Mouse (Mus musculus) liver, embryonic 16.5 days (tissue): Measurements from ENCODE around the gene Tas2r144. TPM values are rescaled to one million over a fixed set of nuclear protein-coding genes. Genes with fewer than 3 reads are reported as not detected.

ENCODE experiments used
- ATAC-seq: fragments of 200-750 bp; cut with Nextera tagmentation; 2 replicates; pipeline ENCODE4 v1.8.0; 2017; ENCODE audit warnings: low read depth, mild to moderate bottlenecking, moderate number of reproducible peaks, moderate library complexity
- H3K27ac ChIP-seq: fragments of 300-500 bp; sonication (generic); 2 replicates; pipeline ENCODE4 v1.5.1; 2014; ENCODE audit warnings: mild to moderate bottlenecking, low read length
- H3K27me3 ChIP-seq: fragments of 300-500 bp; sonication (generic); 2 replicates; pipeline ENCODE4 v1.6.1; 2014; ENCODE audit warnings: low read depth, low read length, mixed read lengths; ENCODE audit not compliant: control insufficient read depth, insufficient read depth
- H3K36me3 ChIP-seq: fragments of 300-500 bp; sonication (generic); 2 replicates; pipeline ENCODE4 v1.6.1; 2014; ENCODE audit warnings: mild to moderate bottlenecking; ENCODE audit not compliant: control insufficient read depth, insufficient read depth
- H3K4me1 ChIP-seq: fragments of 300-500 bp; sonication (generic); 2 replicates; pipeline ENCODE4 v1.6.1; 2014; ENCODE audit warnings: low read depth, low read length, mixed read lengths; ENCODE audit not compliant: control insufficient read depth
- H3K4me2 ChIP-seq: fragments of 300-500 bp; sonication (generic); 2 replicates; pipeline ENCODE4 v1.6.1; 2014; ENCODE audit warnings: low read depth, low read length, mixed read lengths
- H3K4me3 ChIP-seq: fragments of 300-500 bp; sonication (generic); 2 replicates; pipeline ENCODE4 v1.5.1; 2014; ENCODE audit warnings: low read depth, mild to moderate bottlenecking, low read length
- H3K9ac ChIP-seq: fragments of 300-500 bp; sonication (generic); 2 replicates; pipeline ENCODE4 v1.6.1; 2014; ENCODE audit warnings: low read depth, low read length
- H3K9me3 ChIP-seq: fragments of 300-500 bp; sonication (generic); replicated peaks from 2 replicates; pipeline ENCODE4 v1.6.1; 2016; ENCODE audit warnings: low read length; ENCODE audit not compliant: control insufficient read depth
- WGBS: fragments of 180-500 bp; shearing (Covaris S2); extraction: QIAGEN DNeasy Blood & Tissue Kit; methylation state at CpG from one replicate; pipeline ENCODE4 v1.1.7; 2014; ENCODE audit not compliant: insufficient replicate concordance; 5-methylcytosine and 5-hydroxymethylcytosine counted together
- polyA plus RNA-seq: library from polyadenylated mRNA; unstranded; fragments of >200 nt; fragmentation: Nextera tagmentation; extraction: Ambion mirVana; gene quantifications from 2 replicates; pipeline ENCODE4 v1.2.1, GENCODE M21; 2015

Tas2r144 gene
- polyA plus RNA-seq, 1 experiment from 2014 or later = not detected

DNA sequence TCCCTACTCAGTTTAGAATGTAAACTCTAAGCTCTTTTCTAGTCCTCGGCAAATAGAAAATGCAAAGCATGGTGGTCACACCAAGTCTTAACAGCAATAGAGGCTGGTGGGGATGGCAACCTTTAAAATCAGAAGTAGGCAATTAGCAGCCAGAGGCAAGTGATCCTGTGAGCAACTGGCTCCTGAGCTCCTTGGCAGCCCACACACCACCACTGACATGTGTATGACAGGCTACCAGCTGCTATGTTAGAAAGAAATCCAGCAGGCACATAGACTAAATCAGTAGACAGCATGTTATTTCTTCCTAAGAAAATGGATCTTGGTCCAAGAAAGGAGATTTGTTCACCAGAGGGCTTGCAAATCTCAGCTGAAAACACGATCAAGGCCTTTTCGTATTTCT, 16.1 kb downstream of the Tas2r144 start:
- H3K9ac ChIP-seq = no peak overlapping the region
- WGBS = 62% methylated on average over 3 of the region's 3 CpGs
- H3K4me3 ChIP-seq = no peak overlapping the region
- no peaks in the 10 kb centered on the region for H3K36me3 ChIP-seq
- no peaks in the 10 kb centered on the region for H3K27me3 ChIP-seq
- H3K4me1 ChIP-seq = no peaks in the 10 kb centered on the region
- no peaks in the 10 kb centered on the region for H3K9me3 ChIP-seq
- H3K4me2 ChIP-seq = no peak overlapping the region
- ATAC-seq = no peak
- no peak overlapping the region for H3K27ac ChIP-seq

DNA sequence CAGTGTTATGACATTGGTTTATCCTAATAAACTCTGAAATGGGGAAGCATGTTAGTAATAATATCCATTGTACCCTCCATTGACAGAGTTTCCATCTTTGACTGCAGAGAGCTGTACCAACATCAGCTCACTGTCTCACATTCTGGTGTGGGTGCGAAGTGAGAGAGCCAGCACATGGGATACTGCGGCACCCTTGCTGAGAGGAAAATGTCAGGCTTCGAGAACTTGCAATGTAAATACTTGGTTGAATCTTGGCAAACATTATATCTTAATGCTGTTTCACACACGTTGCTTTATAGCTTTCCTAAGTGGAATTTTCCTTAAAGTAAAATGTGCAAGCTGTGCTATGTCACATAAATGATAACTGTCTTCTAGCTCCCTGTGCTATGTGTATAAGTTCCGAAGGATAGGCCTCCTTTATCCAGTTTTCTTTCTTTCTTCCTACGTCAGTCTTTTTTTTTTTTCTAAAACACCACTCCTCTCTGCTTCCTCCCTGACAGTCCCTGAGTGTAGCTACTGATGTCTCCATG, 22.2 kb downstream of the Tas2r144 start:
- Histone ChIP-seq H3K36me3 (no peaks in the 10 kb centered on the region), H3K4me3 (no peak overlapping the region), H3K9me3 (no peaks in the 10 kb centered on the region), H3K4me1 (no peaks in the 10 kb centered on the region), H3K4me2 (no peak overlapping the region), H3K27me3 (no peaks in the 10 kb centered on the region), H3K27ac (no peak overlapping the region), H3K9ac (no peak overlapping the region)
- ATAC-seq = no peak
- WGBS = 51% methylated on average over 6 of the region's 6 CpGs

DNA sequence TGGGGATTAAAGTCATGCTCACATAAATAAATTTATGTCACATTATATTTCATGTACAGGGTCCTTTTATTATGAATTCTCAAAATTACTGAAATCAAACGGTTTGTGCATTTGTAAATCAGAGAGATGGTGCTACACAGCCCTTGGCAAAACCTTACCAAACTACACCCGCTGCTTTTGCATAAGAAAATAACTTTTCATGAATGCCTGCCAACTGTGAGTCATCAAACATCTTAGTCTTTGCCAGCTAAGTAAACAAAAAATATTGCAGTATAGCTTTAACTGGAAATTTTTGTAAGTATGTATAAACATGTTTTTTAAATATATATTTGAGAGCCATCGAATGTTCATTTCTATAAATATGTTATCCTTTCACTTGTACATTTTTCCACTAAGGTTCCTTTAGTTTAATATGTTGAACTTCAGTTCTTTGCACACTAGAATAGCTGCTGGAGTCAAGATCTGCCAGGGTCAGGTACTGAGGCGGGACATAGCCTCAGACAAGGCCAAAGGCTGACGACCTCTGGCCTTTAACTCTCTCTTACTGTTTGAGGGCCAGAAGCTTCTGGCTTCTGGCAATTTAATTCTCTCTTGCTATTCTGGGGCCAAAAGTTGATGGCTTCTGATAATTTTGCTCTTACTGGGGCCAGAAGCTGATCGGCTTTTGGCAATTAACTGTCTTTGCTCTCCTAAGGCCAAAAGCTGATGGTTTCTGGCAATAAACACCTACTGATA, 26.4 kb downstream of the Tas2r144 start:
- H3K4me2 ChIP-seq = no peak overlapping the region
- 63% methylated on average over 6 of the region's 6 CpGs for WGBS

DNA sequence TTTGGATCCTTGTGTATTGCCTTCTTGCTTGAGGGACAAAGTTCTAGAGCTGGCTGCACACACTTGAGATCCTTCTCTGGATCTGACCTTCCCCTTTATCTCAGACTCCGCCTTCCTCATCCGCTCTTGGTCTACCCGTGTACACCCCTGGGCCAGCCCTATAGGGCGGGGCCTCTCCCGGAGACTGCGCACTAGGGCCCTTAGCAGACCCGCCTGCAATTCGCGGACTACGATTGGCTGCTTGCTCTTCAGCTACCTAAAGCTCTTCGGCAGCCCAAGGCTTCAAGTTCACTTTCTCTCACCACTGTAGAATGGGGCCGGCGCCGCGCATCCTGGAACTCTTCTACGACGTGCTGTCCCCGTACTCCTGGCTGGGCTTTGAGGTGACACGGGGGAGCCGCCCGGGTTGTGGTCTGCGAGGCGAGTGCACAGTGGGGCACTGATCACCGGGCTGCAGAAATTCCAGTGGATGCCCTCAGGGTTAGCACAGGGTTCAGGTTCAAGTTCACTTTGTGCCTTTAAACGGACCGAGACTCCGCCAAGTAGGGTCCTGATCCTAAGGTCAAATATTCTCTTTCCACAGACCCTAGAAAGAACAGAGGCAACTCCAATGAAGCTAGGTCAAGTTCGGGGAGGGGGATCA, 30.7 kb downstream of the Tas2r144 start, which contains the start of gene Gstk1:
TSS of gene Gstk1 (plus strand) at position 225 of the 643 bp plus-strand sequence.
- Histone ChIP-seq H3K36me3 (no peaks in the 10 kb centered on the region), H3K9ac (peak within 1 kb of the TSS; percentile 59), H3K4me2 (peak within 1 kb of the TSS; percentile 92), H3K9me3 (no peaks in the 10 kb centered on the region), H3K4me3 (peak within 1 kb of the TSS; percentile 63), H3K4me1 (peaks cover 10% of the 10 kb centered on the region), H3K27me3 (no peaks in the 10 kb centered on the region), H3K27ac (no peak within 1 kb of the TSS)
- 3% methylated on average over 28 of the region's 28 CpGs for WGBS
- peak; percentile 100 for ATAC-seq

More for the DNA sequence above, 26.4 kb downstream of the Tas2r144 start:
- ATAC-seq = no peak
- H3K4me3 ChIP-seq = no peak overlapping the region
- no peaks in the 10 kb centered on the region for H3K27me3 ChIP-seq
- no peaks in the 10 kb centered on the region for H3K9me3 ChIP-seq
- H3K36me3 ChIP-seq = no peaks in the 10 kb centered on the region
- peaks cover 10% of the 10 kb centered on the region for H3K4me1 ChIP-seq
- no peak overlapping the region for H3K27ac ChIP-seq
- no peak overlapping the region for H3K9ac ChIP-seq

DNA sequence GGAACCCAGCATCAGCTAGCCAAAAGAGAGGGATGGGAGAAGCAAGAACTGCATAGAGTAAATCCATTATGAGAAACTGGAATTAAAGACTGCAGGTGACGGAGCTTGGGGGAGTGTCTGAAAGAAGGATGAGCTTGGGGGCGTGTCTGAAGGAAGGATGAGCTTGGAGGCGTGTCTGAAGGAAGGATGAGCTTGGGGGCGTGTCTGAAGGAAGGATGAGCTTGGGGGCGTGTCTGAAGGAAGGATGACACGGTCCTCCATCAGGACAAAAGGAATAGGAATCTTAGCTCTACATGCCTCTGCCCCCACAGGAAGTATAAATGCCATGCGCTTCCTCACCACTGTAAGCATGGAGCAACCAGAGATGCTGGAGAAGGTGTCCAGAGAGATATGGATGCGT, 32.0 kb downstream of the Tas2r144 start:
- peaks cover 10% of the 10 kb centered on the region for H3K4me1 ChIP-seq
- ATAC-seq = no peak
- H3K9me3 ChIP-seq = no peaks in the 10 kb centered on the region
- H3K4me3 ChIP-seq = no peak overlapping the region
- no peaks in the 10 kb centered on the region for H3K27me3 ChIP-seq
- H3K27ac ChIP-seq = no peak overlapping the region
- H3K36me3 ChIP-seq = no peaks in the 10 kb centered on the region
- no peak overlapping the region for H3K4me2 ChIP-seq
- WGBS = 23% methylated on average over 8 of the region's 8 CpGs
- no peak overlapping the region for H3K9ac ChIP-seq

DNA sequence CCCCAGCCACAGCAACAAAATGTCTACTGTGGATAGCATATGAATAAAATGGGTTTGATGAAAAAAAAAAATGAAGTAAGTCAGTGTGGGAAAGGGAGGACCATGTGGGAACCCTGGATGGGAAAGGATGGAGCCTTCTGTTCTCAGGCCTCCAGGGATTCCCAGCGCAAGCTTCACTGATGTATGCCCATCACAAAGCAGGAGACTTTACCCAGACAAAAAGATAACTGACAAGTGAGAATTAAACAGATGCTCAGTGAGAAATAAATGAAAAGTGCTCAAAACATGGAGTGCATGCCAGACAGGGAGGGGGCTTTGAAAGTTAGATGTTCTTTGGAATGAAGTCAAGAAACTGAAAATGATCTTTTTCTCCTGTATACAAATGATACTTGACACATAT, 32.9 kb downstream of the Tas2r144 start:
- Histone ChIP-seq H3K9me3 (no peaks in the 10 kb centered on the region), H3K27me3 (no peaks in the 10 kb centered on the region), H3K27ac (no peak overlapping the region), H3K9ac (no peak overlapping the region), H3K4me2 (no peak overlapping the region), H3K4me3 (no peak overlapping the region), H3K4me1 (peaks cover 10% of the 10 kb centered on the region), H3K36me3 (no peaks in the 10 kb centered on the region)
- ATAC-seq = no peak
- WGBS = 94% methylated on average over 1 of the region's 1 CpGs

DNA sequence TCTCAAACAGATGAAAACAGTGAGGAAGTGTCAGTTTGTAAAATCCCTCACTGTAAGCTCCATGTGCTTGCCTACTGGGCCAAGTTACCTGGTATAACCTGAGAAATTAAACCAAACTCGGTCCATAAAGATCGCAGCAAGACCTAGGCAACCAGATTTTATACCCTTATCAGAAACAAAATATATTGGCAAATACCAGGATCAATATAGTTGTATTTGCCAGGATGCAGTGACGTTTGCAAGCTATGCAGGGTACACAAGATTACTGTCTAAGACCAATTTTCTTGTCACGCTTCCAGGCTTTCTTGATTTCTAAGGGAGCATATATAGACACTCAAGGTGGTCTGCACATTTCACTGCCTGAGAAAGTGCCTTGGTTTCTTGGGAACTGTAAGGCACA, 36.7 kb downstream of the Tas2r144 start:
- no peak for ATAC-seq
- H3K27me3 ChIP-seq = no peaks in the 10 kb centered on the region
- no peak overlapping the region for H3K27ac ChIP-seq
- no peak overlapping the region for H3K4me3 ChIP-seq
- H3K9me3 ChIP-seq = no peaks in the 10 kb centered on the region
- WGBS = 59% methylated on average over 4 of the region's 4 CpGs
- no peaks in the 10 kb centered on the region for H3K4me1 ChIP-seq
- H3K9ac ChIP-seq = no peak overlapping the region
- no peaks in the 10 kb centered on the region for H3K36me3 ChIP-seq
- H3K4me2 ChIP-seq = no peak overlapping the region

DNA sequence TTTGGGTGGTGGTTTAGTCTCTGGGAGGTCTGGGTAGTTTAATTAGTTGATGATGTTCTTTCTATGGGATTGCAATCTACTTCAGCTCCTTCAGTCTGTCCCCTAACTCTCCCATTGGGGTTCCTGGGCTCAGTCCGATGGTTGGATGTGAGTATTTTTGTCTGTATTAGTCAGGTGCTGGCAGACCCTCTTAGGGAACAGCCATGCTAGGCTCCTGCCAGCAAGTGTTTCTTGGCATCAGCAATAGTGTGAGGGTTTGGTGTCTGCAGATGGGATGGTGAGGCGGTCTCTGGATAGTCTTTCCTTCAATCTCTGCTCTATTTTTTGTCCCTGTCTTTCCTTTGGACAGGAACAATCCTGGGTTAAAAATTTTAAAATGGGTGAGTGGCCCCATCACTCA, 38.0 kb downstream of the Tas2r144 start:
- Histone ChIP-seq H3K27me3 (no peaks in the 10 kb centered on the region), H3K9me3 (no peaks in the 10 kb centered on the region), H3K36me3 (no peaks in the 10 kb centered on the region), H3K9ac (no peak overlapping the region), H3K4me2 (no peak overlapping the region), H3K27ac (no peak overlapping the region), H3K4me3 (no peak overlapping the region), H3K4me1 (peaks cover 7% of the 10 kb centered on the region)
- WGBS = 67% methylated on average over 2 of the region's 2 CpGs
- no peak for ATAC-seq

DNA sequence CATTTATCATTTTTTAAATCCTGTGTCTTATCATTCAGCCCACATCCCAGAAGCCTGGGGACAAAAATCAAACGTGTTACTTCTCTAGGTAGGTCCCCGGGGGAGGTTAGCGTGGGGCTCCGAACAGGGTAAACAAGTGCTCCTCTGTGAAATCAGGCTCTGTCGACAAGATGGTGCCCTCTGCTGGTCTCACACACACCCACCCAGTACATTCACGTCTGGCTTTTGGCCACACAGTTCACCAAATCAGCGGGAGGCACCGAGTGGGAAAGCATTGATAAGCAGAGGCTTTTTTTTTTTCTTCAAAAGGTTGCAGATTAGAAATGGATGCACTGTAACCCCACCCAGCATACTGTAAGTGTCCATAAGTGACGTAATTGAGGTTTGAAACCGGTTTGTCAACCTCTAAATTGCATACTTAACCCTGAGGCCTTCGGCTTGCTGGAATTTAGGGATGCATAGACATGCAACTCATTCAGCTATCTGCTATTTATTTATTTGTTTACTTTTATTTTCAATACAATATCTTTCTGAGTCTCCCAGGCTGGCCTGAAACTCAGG, 42.3 kb downstream of the Tas2r144 start:
- no peaks in the 10 kb centered on the region for H3K9me3 ChIP-seq
- WGBS = 12% methylated on average over 11 of the region's 11 CpGs
- no peak overlapping the region for H3K9ac ChIP-seq
- peak; percentile 91 for ATAC-seq
- no peak overlapping the region for H3K27ac ChIP-seq
- H3K27me3 ChIP-seq = no peaks in the 10 kb centered on the region
- H3K4me2 ChIP-seq = no peak overlapping the region
- peaks cover 10% of the 10 kb centered on the region for H3K4me1 ChIP-seq
- no peaks in the 10 kb centered on the region for H3K36me3 ChIP-seq
- no peak overlapping the region for H3K4me3 ChIP-seq
